Mouse (Mus musculus) stomach, postnatal 0 days (tissue): ENCODE results near the gene Pwwp2a.

ENCODE experiments used
- CTCF ChIP-seq: IDR thresholded peaks from 2 replicates; pipeline ENCODE4 v1.5.1; 2016; ENCODE audit warnings: antibody characterized with exemption, low read depth, mild to moderate bottlenecking, moderate library complexity
- EP300 ChIP-seq: optimal IDR thresholded peaks from 2 replicates; pipeline ENCODE3; 2016; ENCODE audit warnings: antibody characterized with exemption

GRCm38 (mm10) chr11:43681472-43682414 lies at the start of gene Pwwp2a:
- TF ChIP-seq CTCF: no peak
- TF ChIP-seq EP300: no peak
